Mouse (Mus musculus) spleen, postnatal 4 days (tissue): Measurements from ENCODE around the gene Arrdc5.

ENCODE experiments used
- DNase-seq, 2 experiments: peaks; one replicate each; pipeline ENCODE4 v3.0.0; 2022; ENCODE audit warnings: low spot score in 2 of 2

The Arrdc5 gene

DNA sequence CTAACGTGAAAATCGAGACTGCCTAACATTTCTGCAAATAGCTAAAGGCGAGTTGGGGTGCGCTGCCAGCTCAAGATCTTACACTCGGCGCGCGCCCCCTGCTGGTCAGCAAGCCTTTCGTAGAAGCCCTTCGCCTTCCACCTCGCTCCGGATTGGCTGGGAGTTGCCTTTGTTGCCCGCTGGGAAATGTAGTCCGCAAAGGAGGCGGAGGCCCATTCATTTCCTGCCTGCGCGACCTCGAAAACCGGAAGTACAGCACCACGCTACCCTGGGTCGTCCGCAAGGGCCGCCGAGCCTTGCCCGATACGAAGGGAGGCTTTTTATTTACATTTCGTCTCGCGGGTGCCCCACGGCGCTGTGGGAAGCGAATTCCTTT lies 44.2 kb downstream of the Arrdc5 start:
- DNase-seq: peak; percentile 97 to 100

DNA sequence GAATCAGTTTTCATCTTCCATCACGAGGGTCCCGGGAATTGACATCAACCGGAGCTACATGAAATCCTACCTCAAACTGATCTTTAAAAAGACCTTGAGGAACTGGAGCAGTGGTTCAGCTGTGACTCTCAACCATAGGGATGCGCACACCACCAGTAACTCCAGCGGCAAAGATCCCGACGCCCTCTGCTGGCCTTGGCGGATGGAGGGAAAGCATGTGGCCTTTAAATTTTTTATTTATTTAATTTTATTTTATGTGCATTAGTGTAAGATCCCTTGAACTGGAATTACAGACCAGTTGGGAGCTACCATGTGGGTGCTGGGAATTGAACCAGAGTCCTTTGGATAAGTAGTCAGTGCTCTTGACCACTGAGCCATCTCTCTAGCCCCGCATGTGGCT lies 44.7 kb downstream of the Arrdc5 start:
- DNase-seq: peak; percentile 41 to 68

DNA sequence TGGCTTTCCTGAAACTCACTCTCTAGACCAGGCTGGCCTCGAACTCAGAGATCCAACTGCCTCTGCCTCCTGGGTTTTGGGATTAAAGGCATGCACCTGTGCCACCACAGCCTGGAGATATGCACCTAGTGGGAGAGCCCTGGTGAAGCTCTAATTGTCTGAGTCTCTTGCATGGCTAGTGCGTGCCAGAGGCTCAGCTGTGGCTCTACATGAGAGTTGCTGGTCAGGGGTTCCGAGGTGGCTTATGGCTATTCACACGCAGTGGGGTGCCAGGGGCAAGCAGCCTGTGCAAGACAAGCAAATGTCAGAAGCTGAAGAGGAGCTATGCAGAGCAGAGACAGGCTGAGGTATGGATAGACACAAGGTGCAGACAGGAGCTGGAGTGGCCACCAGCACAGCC lies 45.4 kb downstream of the Arrdc5 start:
- DNase-seq: no peak

DNA sequence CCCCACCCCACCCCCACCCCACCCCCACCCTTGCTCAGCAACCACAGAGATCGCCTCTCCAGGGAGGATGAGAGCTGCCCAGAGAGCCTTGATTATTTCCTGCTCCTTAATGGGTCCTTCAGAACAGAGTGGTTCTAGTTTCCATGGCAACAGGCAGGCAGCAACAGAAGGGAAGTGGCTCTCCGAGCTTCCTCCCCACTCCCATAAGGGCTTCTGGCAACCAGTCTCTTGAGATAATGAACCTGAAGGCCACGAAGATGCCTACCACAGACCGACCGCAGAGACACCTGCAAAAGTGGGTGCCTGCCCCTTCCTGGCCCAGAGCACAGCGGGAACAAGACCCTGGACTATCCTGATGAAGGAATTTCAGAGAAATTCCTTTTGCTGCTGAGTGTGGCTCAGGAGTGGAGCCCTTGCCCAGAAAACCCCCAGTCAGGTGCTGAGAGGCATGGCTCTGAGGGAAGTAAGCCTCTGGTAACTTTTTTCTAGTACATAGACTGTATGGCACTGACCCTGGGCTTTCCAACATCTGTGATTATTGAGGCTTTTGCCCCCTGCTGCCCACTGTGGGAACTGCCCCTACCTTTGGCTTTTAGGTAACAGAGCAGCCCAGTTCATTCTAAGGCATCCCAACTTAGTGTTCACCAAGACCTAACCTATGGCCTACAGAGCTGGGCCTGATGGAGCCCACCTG lies 48.8 kb downstream of the Arrdc5 start:
- peak; percentile 70 to 86 for DNase-seq

DNA sequence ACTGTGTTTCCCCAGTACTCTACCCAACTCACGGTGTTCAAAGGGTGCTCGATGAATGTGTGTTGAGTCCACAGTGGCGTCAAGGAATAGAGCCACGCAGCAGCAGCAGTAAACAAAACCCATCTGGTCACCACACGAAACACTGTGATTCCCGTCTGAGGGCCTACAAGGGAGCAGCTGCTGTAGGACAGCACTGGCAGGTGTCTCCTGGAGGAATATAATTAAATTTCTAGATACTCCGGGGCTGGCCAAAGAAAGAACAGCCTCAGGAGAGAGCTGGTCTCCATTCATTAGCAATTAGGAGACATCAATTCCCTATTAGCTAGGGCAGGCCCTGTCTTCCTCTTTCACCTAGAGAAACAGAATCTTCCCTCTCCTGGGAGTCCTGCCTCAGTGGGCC lies 54.5 kb downstream of the Arrdc5 start:
- no peak for DNase-seq
